In the genomic region with DNA sequence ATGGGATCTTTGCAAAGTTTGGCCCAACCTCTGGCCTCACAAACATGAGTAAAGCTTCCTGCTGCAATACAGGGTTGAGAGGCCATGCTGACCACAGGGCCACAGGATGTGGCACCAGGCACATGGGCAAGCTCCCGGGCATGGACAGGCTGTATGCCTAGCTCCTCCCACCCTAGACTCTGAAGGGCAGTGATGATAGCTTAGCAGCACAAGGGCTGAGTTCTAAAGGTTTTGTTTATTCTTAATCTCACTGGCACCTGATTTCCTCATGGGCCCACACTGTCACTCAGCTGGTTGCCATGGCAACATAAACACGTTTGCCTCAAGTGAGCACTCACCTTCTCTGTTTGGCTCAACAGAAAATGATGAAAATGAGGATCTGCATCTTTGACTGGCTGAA, we compare ENCODE assay signal across 14 mouse cellular contexts. TPM values are rescaled to one million over a fixed set of nuclear protein-coding genes. Genes with fewer than 3 reads are reported as not detected.
DNase-seq lines count a peak whose midpoint lies in the region; ATAC-seq and TF ChIP-seq lines count a peak whose summit lies in the region.
"Had no signal": no experiment of that assay in that cellular context is flagged by ENCODE, and none has a peak within 500 bp of the region (broad histone marks: within the 10 kb centered on the region; RNA-seq: fewer than 3 reads in every experiment).

No protein-coding gene starts in this region.

- DNase-seq in liver, adult 2 months (ENCODE audit: extremely low read depth, low read depth, low spot score): peak; percentile 91
- DNase-seq in liver (no peak), CH12.LX (ENCODE audit: extremely low read depth) (peak; percentile 47)
- peak; percentile 53 for DNase-seq in liver, postnatal 0 days
- DNase-seq in frontal cortex, postnatal 10 days (ENCODE audit: low spot score in 2 of 2): no peak
- DNase-seq in embryo, embryonic 11 days: no peak
- DNase-seq in heart, postnatal 10 days: no peak
- DNase-seq: heart, adult 11 months; kidney, postnatal 10 days had no signal

- no peak overlapping the region for H3K9ac ChIP-seq in liver, adult 2 months (ENCODE audit: low read depth, low read length)
- H3K9ac ChIP-seq in CH12.LX (ENCODE audit: insufficient read depth, low read depth): no peak overlapping the region
- H3K9ac ChIP-seq in liver, postnatal 0 days (replicated peaks): no peak overlapping the region
- no peak overlapping the region for H3K9ac ChIP-seq in stomach, embryonic 14.5 days (replicated peaks; ENCODE audit: low read depth, low read length)
- H3K9ac ChIP-seq: forebrain, embryonic 13.5 days; hindbrain, embryonic 12.5 days; neural tube, embryonic 13.5 days had no signal

- peak; percentile 91 for ATAC-seq in liver, postnatal 0 days
- ATAC-seq in stomach, embryonic 14.5 days (ENCODE audit: insufficient number of reproducible peaks, insufficient read depth, low FRiP score, low read depth): peak; percentile 46
- ATAC-seq: forebrain, embryonic 13.5 days had no signal

- intact Hi-C loops in heart, postnatal 10 days (cut with DNase I): no loop called here

- 7% methylated on average over 2 of the region's 2 CpGs for WGBS in liver, adult 2 months
- WGBS in liver, postnatal 0 days (ENCODE audit: insufficient replicate concordance): 27% methylated on average over 2 of the region's 2 CpGs
- 61% methylated on average over 2 of the region's 2 CpGs for WGBS in stomach, embryonic 14.5 days

- H3K79me2 ChIP-seq in liver, adult 2 months (ENCODE audit: control insufficient read depth, insufficient read depth, low read length): no peaks in the 10 kb centered on the region
- no peaks in the 10 kb centered on the region; the same call in 1 of the 2 replicates for H3K79me2 ChIP-seq in CH12.LX (replicated peaks; ENCODE audit: control insufficient read depth, extremely low read depth, insufficient read depth, poor library complexity, severe bottlenecking)

- TF ChIP-seq POLR2A in liver, adult 2 months (IDR thresholded peaks at IDR 0.05; ENCODE audit: extremely low read depth, insufficient read depth, low read length): no peak
- TF ChIP-seq POLR2A in CH12.LX (IDR thresholded peaks at IDR 0.05; ENCODE audit: low read depth, low read length): no peak

- no peak for TF ChIP-seq EP300 in CH12.LX (IDR thresholded peaks at IDR 0.05; ENCODE audit: low read length)
- no peak for TF ChIP-seq EP300 in liver, postnatal 0 days (IDR thresholded peaks at IDR 0.05; ENCODE audit: low read depth)

- 0 out of 2 replicates have a peak, but pooled peaks cover 2% of the 10 kb centered on the region for H3K4me1 ChIP-seq in liver, adult 2 months (ENCODE audit: control insufficient read depth, insufficient read depth, low read length)
- H3K4me1 ChIP-seq in CH12.LX (ENCODE audit: control insufficient read depth in 1 of 2, insufficient read depth in 2 of 2): peaks cover 0 to 4% of the 10 kb centered on the region in 2 experiments; a peak in 2 of 4 replicates
- H3K4me1 ChIP-seq in liver, postnatal 0 days (ENCODE audit: insufficient read depth): no peaks in the 10 kb centered on the region
- no peaks in the 10 kb centered on the region for H3K4me1 ChIP-seq in stomach, embryonic 14.5 days (ENCODE audit: control insufficient read depth, insufficient read depth, low read length)
- H3K4me1 ChIP-seq: forebrain, embryonic 13.5 days; hindbrain, embryonic 12.5 days; neural tube, embryonic 13.5 days had no signal

- TF ChIP-seq CTCF in liver, adult 2 months (IDR thresholded peaks at IDR 0.05; ENCODE audit: low read depth, low read length): no peak
- TF ChIP-seq CTCF in CH12.LX (conservative IDR thresholded peaks at IDR 0.05 in 1 of 2, IDR thresholded peaks at IDR 0.05 in 1 of 2; ENCODE audit: low read depth in 2 of 2, low read length in 2 of 2): no peak
- no peak for TF ChIP-seq CTCF in liver, postnatal 0 days (IDR thresholded peaks at IDR 0.05; ENCODE audit: low read depth)

- in situ Hi-C loops in CH12.LX (cut with MboI; ENCODE audit: low pct_ligation_motif_present, low pct_unique_long_range_greater_than_20kb, low sequenced_read_pairs): no loop called here

- dilution Hi-C loops in CH12.LX (cut with MboI; ENCODE audit: extremely low pct_ligation_motif_present, extremely low pct_unique_long_range_greater_than_20kb, low sequenced_read_pairs): no loop called here

- TF ChIP-seq RAD21 in CH12.LX (IDR thresholded peaks at IDR 0.05; ENCODE audit: low read depth, low read length): no peak

- no peak overlapping the region for H3K4me2 ChIP-seq in CH12.LX (ENCODE audit: insufficient read depth, low read depth, poor library complexity, severe bottlenecking)
- H3K4me2 ChIP-seq in liver, postnatal 0 days (ENCODE audit: low read depth, low read length): no peak overlapping the region
- no peak overlapping the region for H3K4me2 ChIP-seq in stomach, embryonic 14.5 days (replicated peaks; ENCODE audit: low read depth, low read length)
- H3K4me2 ChIP-seq: forebrain, embryonic 13.5 days; hindbrain, embryonic 12.5 days; neural tube, embryonic 13.5 days had no signal

- H3K27ac ChIP-seq in liver, adult 2 months (replicated peaks; ENCODE audit: insufficient read depth, low read depth, low read length): no peak overlapping the region
- no peak overlapping the region for H3K27ac ChIP-seq in CH12.LX (ENCODE audit: insufficient read depth, low read depth)
- peak overlapping the region; percentile 48; the same call in 1 of the 2 replicates for H3K27ac ChIP-seq in liver, postnatal 0 days (ENCODE audit: low read depth)
- no peak overlapping the region for H3K27ac ChIP-seq in stomach, embryonic 14.5 days (ENCODE audit: low read length)
- H3K27ac ChIP-seq: forebrain, embryonic 13.5 days; hindbrain, embryonic 12.5 days; neural tube, embryonic 13.5 days had no signal

- no peak overlapping the region for H3K4me3 ChIP-seq in liver, adult 2 months (ENCODE audit: insufficient read depth, low read depth, low read length)
- H3K4me3 ChIP-seq in CH12.LX (replicated peaks in 1 of 3; ENCODE audit: low read depth in 2 of 3, low read length in 2 of 3, poor library complexity in 1 of 3): no peak overlapping the region
- no peak overlapping the region for H3K4me3 ChIP-seq in liver, postnatal 0 days (ENCODE audit: low read depth, low read length)
- no peak overlapping the region for H3K4me3 ChIP-seq in stomach, embryonic 14.5 days (ENCODE audit: low read depth, low read length)
- H3K4me3 ChIP-seq: forebrain, embryonic 13.5 days; hindbrain, embryonic 12.5 days; neural tube, embryonic 13.5 days had no signal

- H3K9me3 ChIP-seq in CH12.LX (replicated peaks; ENCODE audit: low read length): no peaks in the 10 kb centered on the region
- no peaks in the 10 kb centered on the region for H3K9me3 ChIP-seq in liver, postnatal 0 days (ENCODE audit: low read length)
- H3K9me3 ChIP-seq in stomach, embryonic 14.5 days (ENCODE audit: control insufficient read depth, low read depth, low read length): no peaks in the 10 kb centered on the region
- H3K9me3 ChIP-seq: forebrain, embryonic 13.5 days; hindbrain, embryonic 12.5 days; neural tube, embryonic 13.5 days had no signal

- no peaks in the 10 kb centered on the region for H3K27me3 ChIP-seq in liver, adult 2 months (ENCODE audit: control insufficient read depth, insufficient read depth, low read length)
- no peaks in the 10 kb centered on the region for H3K27me3 ChIP-seq in CH12.LX (replicated peaks)
- no peaks in the 10 kb centered on the region for H3K27me3 ChIP-seq in liver, postnatal 0 days (ENCODE audit: insufficient read depth, low read length)
- no peaks in the 10 kb centered on the region for H3K27me3 ChIP-seq in stomach, embryonic 14.5 days (ENCODE audit: control insufficient read depth, insufficient read depth, low read length)
- H3K27me3 ChIP-seq: forebrain, embryonic 13.5 days; hindbrain, embryonic 12.5 days; neural tube, embryonic 13.5 days had no signal

- peaks cover 85% of the 10 kb centered on the region for H3K36me3 ChIP-seq in liver, adult 2 months (ENCODE audit: control insufficient read depth, insufficient read depth, low read length)
- H3K36me3 ChIP-seq in CH12.LX (replicated peaks in 1 of 2; ENCODE audit: control insufficient read depth in 1 of 2, insufficient read depth in 1 of 2, low read length in 1 of 2): peaks cover 89 to 99% of the 10 kb centered on the region in 2 experiments
- peaks cover 88% of the 10 kb centered on the region for H3K36me3 ChIP-seq in liver, postnatal 0 days (replicated peaks; ENCODE audit: insufficient read depth, low read length)
- peaks cover 97% of the 10 kb centered on the region for H3K36me3 ChIP-seq in stomach, embryonic 14.5 days (ENCODE audit: control insufficient read depth, insufficient read depth, low read length)

RNA-seq across cellular contexts. Expression of gene Rogdi, which starts 16.5 kb away (rescaled TPM):
- total RNA-seq in liver, adult 2 months (2014; rRNA removed): 5.2 and 7.5 TPM in 2 replicates
- polyA plus RNA-seq in liver, adult 2 months (2012; rRNA removed): 29.9 and 53.7 TPM in 2 replicates
- total RNA-seq in CH12.LX (2012; rRNA removed) (27.7 and 33.4 TPM in 2 replicates), CH12.LX (2014; rRNA removed) (21.5 and 25.1 TPM in 2 replicates)
- polyA plus RNA-seq in CH12.LX (2012; ENCODE audit: insufficient read length, low read depth): 121 and 130 TPM in 2 replicates
- polyA plus RNA-seq in liver, postnatal 0 days (2015; fragmentation: Nextera tagmentation; extraction: Ambion mirVana): 105 and 114 TPM in 2 replicates
- polyA plus RNA-seq in stomach, embryonic 14.5 days (2014; fragmentation: Nextera tagmentation; extraction: Ambion mirVana): 52.3 and 61.9 TPM in 2 replicates
- 10 to 100 TPM; 21.7 to 25.7 TPM for total RNA-seq in heart, postnatal 10 days (2021)

RNA-seq across cellular contexts. Expression of gene Glyr1, which starts 19.8 kb away (rescaled TPM):
- total RNA-seq in liver, adult 2 months (2014; rRNA removed): 48.5 and 50.3 TPM in 2 replicates
- 42.8 and 48.6 TPM in 2 replicates for polyA plus RNA-seq in liver, adult 2 months (2012; rRNA removed)
- total RNA-seq in CH12.LX (2012; rRNA removed) (90.6 and 103 TPM in 2 replicates), CH12.LX (2014; rRNA removed) (130 and 134 TPM in 2 replicates)
- 125 and 132 TPM in 2 replicates for polyA plus RNA-seq in CH12.LX (2012; ENCODE audit: insufficient read length, low read depth)
- 31.4 and 35.7 TPM in 2 replicates for polyA plus RNA-seq in liver, postnatal 0 days (2015; fragmentation: Nextera tagmentation; extraction: Ambion mirVana)
- 76.6 and 81.7 TPM in 2 replicates for polyA plus RNA-seq in stomach, embryonic 14.5 days (2014; fragmentation: Nextera tagmentation; extraction: Ambion mirVana)
- total RNA-seq in heart, postnatal 10 days (2021): 10 to 100 TPM; 57.2 to 60.4 TPM

RNA-seq across cellular contexts. Expression of gene Ubn1, which starts 20.0 kb away (rescaled TPM):
- total RNA-seq in liver, adult 2 months (2014; rRNA removed): 11.5 and 15.6 TPM in 2 replicates
- 12.1 and 15.6 TPM in 2 replicates for polyA plus RNA-seq in liver, adult 2 months (2012; rRNA removed)
- total RNA-seq in CH12.LX (2012; rRNA removed) (31.0 and 33.2 TPM in 2 replicates), CH12.LX (2014; rRNA removed) (14.3 and 17.4 TPM in 2 replicates)
- polyA plus RNA-seq in CH12.LX (2012; ENCODE audit: insufficient read length, low read depth): 30.4 and 32.5 TPM in 2 replicates
- polyA plus RNA-seq in liver, postnatal 0 days (2015; fragmentation: Nextera tagmentation; extraction: Ambion mirVana): 6.4 and 6.5 TPM in 2 replicates
- 24.5 and 26.2 TPM in 2 replicates for polyA plus RNA-seq in stomach, embryonic 14.5 days (2014; fragmentation: Nextera tagmentation; extraction: Ambion mirVana)
- total RNA-seq in heart, postnatal 10 days (2021): 10 to 100 TPM; 34.4 to 35.7 TPM

RNA-seq across cellular contexts. Expression of gene Smim22, which starts 22.8 kb away (rescaled TPM):
- total RNA-seq in liver, adult 2 months (2014; rRNA removed): 3.6 and 14.6 TPM in 2 replicates
- 13.9 and 35.5 TPM in 2 replicates for polyA plus RNA-seq in liver, adult 2 months (2012; rRNA removed)
- total RNA-seq in CH12.LX (2012; rRNA removed) (not detected in 2 replicates), CH12.LX (2014; rRNA removed) (not detected in 2 replicates)
- polyA plus RNA-seq in CH12.LX (2012; ENCODE audit: insufficient read length, low read depth): not detected in 2 replicates
- 23.6 and 23.7 TPM in 2 replicates for polyA plus RNA-seq in liver, postnatal 0 days (2015; fragmentation: Nextera tagmentation; extraction: Ambion mirVana)
- polyA plus RNA-seq in stomach, embryonic 14.5 days (2014; fragmentation: Nextera tagmentation; extraction: Ambion mirVana): 38.4 and 38.6 TPM in 2 replicates
- not detected for total RNA-seq in heart, postnatal 10 days (2021)
- polyA plus RNA-seq: forebrain, embryonic 13.5 days; neural tube, embryonic 13.5 days had no signal

RNA-seq across cellular contexts. Expression of gene Sept12, which starts 32.2 kb away (rescaled TPM):
- total RNA-seq in liver, adult 2 months (2014; rRNA removed): not detected in 2 replicates
- not detected in 2 replicates for polyA plus RNA-seq in liver, adult 2 months (2012; rRNA removed)
- total RNA-seq in CH12.LX (2012; rRNA removed) (not detected in 2 replicates), CH12.LX (2014; rRNA removed) (0.13 TPM in 1 of 2 replicates, not detected in the other)
- not detected in 2 replicates for polyA plus RNA-seq in CH12.LX (2012; ENCODE audit: insufficient read length, low read depth)
- not detected in 2 replicates for polyA plus RNA-seq in liver, postnatal 0 days (2015; fragmentation: Nextera tagmentation; extraction: Ambion mirVana)
- 0.35 TPM in 1 of 2 replicates, not detected in the other for polyA plus RNA-seq in stomach, embryonic 14.5 days (2014; fragmentation: Nextera tagmentation; extraction: Ambion mirVana)
- total RNA-seq in heart, postnatal 10 days (2021): not detected
- polyA plus RNA-seq: cortical plate, adult 2 months; forebrain, embryonic 13.5 days; hindbrain, embryonic 12.5 days; neural tube, embryonic 13.5 days had no signal

Comparison
In these comparisons a context has a peak if more than half of its experiments do, and no peak if none do; other contexts are left out.
1. DNase-seq: peak in liver, adult 2 months (single experiment), CH12.LX (single experiment) and liver, postnatal 0 days (single experiment); none in liver (single experiment), frontal cortex, postnatal 10 days (0 of 2), embryo, embryonic 11 days (single experiment) and heart, postnatal 10 days (0 of 2).